Mouse (Mus musculus) thymus, postnatal 10 days (tissue): ENCODE data around the gene Prr19.

Source experiments
- DNase-seq, 2 experiments: peaks; one replicate each; pipeline ENCODE4 v3.0.0; 2021; ENCODE audit warnings: low spot score in 2 of 2

Prr19 gene

GRCm38 (mm10) chr7:25292107-25292506 lies 9.1 kb upstream of the Prr19 start:
- DNase-seq, result peak in 1 of 2 experiments; percentile 3

GRCm38 (mm10) chr7:25293191-25293739 lies 7.9 kb upstream of the Prr19 start:
- DNase-seq, result peak in 1 of 2 experiments; percentile 4

GRCm38 (mm10) chr7:25294495-25294894 lies 6.7 kb upstream of the Prr19 start:
- DNase-seq, result no peak

- peak in 1 of 2 experiments; percentile 3 for DNase-seq
Observed at GRCm38 (mm10) chr7:25294960-25295722, 6.1 kb upstream of the Prr19 start.

- DNase-seq, result peak; percentile 55 to 60
Observed at GRCm38 (mm10) chr7:25296945-25297453, 4.2 kb upstream of the Prr19 start.

GRCm38 (mm10) chr7:25297454-25298325 lies 3.5 kb upstream of the Prr19 start, which contains the start of gene Pafah1b3:
TSS of gene Pafah1b3 (minus strand) at chr7:25297986.
- peak; percentile 81 to 87 for DNase-seq

GRCm38 (mm10) chr7:25303003-25303684 lies 1.9 kb downstream of the Prr19 start:
- no peak for DNase-seq

GRCm38 (mm10) chr7:25303685-25304006 lies 2.4 kb downstream of the Prr19 start:
- DNase-seq, result no peak

GRCm38 (mm10) chr7:25305481-25305880 lies 4.3 kb downstream of the Prr19 start:
- no peak for DNase-seq

- DNase-seq, result peak in 1 of 2 experiments; percentile 41
Observed at GRCm38 (mm10) chr7:25305956-25306613, 4.9 kb downstream of the Prr19 start, which contains the start of gene Tmem145. TSS of gene Tmem145 (plus strand) at chr7:25306106.

- no peak for DNase-seq
Observed at GRCm38 (mm10) chr7:25306614-25306996, 5.4 kb downstream of the Prr19 start.

- DNase-seq, result no peak
Observed at GRCm38 (mm10) chr7:25308702-25309318, 7.6 kb downstream of the Prr19 start.

GRCm38 (mm10) chr7:25309425-25309824 lies 8.2 kb downstream of the Prr19 start:
- no peak for DNase-seq

- no peak for DNase-seq
Observed at GRCm38 (mm10) chr7:25311193-25311592, 10.0 kb downstream of the Prr19 start.

GRCm38 (mm10) chr7:25313325-25313724 lies 12.1 kb downstream of the Prr19 start:
- no peak for DNase-seq

GRCm38 (mm10) chr7:25314606-25315305 lies 13.5 kb downstream of the Prr19 start:
- no peak for DNase-seq

- no peak for DNase-seq
Observed at GRCm38 (mm10) chr7:25315306-25316041, 14.3 kb downstream of the Prr19 start.

- DNase-seq, result peak; percentile 86 to 92
Observed at GRCm38 (mm10) chr7:25316532-25317445, 15.6 kb downstream of the Prr19 start, which contains the start of gene Megf8. TSS of gene Megf8 (plus strand) at chr7:25317164.
